Mouse (Mus musculus) embryo, embryonic 11.5 days (tissue): Measurements from ENCODE around the gene Cdkl5.
"Not testable (repeated sequence)": the region's sequence is repeated elsewhere in the genome, so short reads cannot be mapped to it uniquely, and the experiment has no call there.

Source experiments
- DNase-seq: peaks from one replicate; pipeline ENCODE4 v3.0.0-alpha.2; 2012; ENCODE audit warnings: low read depth, low spot score

Cdkl5 gene

DNA sequence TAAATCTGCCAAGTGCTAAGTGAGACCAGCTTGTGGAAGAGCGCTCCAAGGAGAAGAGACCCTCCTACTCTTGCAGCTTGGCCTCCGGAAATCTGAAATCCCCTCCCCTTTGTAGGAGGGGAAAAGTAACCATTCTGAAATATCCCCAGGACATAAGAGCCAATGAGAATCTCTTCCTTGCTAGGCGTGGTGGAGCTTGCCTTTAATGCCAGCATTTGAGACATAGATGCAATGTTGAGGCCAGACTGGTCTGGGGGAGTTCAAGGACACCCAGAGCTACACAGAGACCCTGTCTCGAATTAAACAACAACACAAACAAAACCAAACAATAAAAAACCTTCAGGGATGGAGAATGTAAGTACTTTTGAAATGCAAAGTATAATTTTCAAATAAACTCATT, 87.6 kb downstream of the Cdkl5 start, which contains the start of gene Gja6:
TSS of gene Gja6 (minus strand) at position 101 of the 400 bp plus-strand sequence.
- DNase-seq = no peak

DNA sequence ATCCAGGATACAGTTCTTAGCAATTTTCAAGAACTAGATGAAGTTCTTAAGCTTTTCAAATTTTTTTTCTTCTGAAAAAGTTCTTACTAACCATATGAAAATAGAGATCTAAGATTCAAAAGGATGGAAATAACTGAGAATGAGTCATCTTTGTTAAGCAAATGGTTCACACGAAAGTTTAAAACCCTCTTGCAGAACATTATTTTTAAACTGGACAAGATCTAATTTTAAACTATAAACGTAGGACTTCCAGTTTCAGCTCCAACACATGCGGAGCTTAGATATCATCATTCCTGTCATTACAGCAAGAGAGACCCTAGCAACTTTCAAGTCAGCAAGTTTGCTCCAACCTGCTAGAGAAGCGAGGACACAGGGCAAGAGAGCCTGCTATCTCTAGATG, 88.0 kb downstream of the Cdkl5 start:
- DNase-seq = no peak

DNA sequence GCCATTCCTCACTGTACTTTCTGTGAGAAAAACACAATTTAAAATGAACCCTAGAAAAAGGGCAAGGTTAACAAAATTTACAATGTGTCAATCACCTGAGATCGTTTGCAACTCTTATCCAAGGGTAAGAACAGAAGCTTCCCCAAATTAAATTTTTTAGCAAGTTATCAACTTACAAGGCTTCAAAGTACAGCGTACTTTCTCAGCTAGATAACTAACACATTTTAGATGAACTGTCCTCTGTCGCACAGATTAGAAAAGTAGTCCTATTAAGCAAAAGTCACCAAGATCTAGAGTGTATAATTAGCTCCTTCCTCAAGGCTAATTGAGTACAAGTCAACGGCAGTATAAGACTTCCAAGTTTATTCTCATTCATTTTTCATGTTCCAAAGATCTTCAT, 88.6 kb downstream of the Cdkl5 start:
- DNase-seq = no peak

DNA sequence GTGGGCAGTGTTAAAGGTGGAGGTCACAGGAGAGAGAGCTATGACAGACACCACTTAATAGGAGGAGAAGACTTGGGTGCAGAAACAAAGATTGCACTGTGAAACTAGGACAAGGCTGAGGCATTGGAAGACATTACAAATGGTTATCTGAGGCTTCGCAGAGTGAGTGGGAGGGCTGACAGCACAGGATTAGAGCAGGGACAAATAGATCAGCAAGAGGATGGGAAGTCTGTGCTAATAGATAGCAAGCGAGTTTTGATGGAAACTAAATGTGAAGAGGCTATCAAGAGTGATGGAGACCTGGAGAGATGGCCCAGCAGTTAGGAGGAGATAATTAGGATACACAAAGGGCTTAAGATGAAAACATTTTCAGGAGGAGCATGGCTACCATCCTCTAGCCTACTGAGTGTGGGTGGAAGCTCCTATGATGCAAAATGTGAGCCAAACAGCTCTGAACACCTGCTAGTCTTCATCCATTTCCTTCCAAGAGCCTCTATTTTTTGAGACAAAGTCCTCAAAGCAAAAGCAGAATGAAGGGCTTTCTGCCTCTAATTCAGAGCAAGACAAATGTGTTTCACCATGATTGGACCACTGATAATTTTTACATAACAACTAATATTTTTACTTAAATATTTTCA, 89.3 kb downstream of the Cdkl5 start:
- DNase-seq = no peak

DNA sequence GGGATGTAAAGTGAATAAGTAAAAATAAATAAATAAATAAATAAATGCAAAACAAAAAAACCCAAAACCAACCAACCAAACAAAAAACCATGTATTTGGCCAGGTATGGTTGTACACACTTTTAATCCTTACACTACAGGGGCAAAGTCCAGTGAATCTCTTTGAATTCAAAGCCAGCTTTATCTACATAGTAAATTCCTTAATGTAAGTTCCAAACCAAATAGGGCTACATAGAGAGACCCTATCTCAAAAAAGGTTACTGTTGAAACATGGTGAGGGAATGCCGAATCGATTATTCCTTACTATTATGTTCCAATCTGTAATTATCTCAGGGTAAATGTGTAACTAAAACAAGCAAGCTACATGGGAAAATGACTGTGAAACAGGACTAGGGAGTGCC, 93.4 kb downstream of the Cdkl5 start:
- DNase-seq = no peak

DNA sequence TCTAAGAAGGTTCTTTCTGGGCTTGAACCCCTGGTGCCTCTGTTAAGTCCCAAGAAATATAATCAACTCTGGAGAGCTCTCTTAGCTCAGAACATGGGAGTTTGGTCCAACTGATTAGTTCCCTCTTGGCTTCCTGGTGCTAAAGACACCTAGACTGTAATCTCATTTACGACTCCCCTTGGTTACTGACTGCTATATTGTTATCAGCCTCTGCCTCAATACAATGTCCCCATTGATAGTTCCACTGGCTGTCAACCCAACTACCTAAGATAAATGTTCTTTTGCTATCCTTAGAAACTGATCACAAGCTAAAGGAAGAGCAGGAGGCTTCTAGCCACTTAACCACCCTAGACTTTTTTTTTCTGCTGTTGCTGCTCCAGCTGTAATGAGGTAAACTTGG, 102.4 kb downstream of the Cdkl5 start:
- no peak for DNase-seq

DNA sequence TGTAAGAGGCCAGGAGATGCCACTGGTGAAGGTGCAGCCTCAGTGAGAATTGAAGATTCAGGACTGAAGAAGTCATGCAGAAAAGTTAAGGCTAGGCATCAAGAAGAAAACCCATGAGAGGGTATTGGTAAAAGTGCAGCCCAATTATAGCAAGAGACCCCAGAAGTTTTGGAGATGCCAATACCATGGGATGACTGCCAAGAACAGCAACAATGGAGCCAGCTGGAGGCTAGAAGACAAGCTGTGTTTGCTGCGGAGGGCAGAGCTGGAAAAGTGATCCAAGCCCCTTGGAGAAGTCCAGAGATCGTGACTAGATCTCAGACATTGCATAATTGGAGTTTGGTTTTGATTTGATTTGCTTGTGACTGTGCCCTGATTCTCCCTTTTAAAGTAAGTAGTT, 108.2 kb downstream of the Cdkl5 start:
- DNase-seq = no peak

DNA sequence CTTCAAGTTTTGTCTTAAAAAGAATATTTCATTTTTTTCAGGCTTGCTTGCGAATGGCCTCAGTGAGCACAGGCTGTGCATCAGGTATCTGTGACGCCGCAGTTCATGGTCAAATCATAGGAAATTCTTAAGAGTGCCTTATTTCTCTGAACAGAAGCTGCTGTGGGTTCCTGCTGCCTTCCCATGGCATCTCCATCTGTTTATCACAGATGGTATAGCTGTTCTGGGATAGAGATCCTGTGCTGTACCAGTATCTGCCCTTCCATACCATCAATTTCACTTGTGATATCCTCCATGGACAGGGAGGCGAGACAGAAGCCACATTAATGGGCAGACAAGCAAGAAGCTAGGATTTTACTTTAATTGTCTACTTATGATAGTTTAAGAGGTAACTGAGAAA, 127.9 kb downstream of the Cdkl5 start:
- DNase-seq = no peak

DNA sequence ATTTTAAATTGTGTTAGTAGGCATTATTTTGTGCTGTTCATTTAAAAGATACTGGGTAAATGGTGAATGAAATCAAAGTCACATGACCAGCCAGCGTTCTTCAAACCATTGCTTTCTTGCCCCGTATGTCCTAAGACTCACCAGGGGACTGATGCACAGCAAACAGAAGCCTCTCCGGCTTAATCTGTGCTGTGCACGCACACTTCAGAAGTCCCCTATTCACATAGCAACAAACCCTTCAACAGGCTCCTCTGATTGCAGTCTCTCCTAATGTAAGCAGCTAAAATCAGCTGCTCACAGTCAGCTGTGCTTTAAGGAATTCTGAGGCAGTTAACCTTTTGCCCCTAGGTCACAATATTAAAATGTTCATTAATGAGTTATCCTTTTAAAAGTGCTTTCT, 129.5 kb downstream of the Cdkl5 start:
- no peak for DNase-seq

DNA sequence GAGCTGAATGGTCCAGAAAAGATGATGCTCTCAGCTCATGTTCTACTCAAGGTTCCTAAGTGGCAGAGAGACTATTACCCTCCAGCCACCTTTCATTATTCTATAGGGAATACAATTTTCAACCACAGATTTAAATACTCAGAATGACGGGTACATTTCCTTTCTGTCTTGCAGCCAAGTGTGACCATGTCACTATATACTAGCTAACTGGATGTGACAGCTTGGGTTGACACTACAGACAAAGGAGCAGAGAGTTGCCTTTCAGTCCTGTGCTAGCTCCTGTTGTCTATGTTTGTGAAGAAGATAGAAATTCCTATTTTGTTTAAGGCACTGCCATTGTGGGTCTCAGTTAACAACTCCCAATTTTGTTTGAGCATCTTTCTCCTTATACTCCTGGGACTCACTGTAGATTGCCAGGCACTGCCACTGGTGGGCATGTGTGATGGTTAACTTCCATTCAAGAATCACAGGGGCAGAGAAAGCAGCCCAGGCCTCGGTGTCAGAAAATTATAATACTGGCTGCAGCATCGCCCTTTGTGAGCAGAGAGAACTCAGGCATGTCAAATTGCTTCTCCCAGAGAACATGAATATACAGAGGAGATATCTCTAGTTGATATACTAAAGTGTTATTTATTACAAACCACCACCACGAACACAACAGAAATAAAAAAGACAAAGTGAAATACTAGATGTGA, 130.7 kb downstream of the Cdkl5 start:
- no peak for DNase-seq

DNA sequence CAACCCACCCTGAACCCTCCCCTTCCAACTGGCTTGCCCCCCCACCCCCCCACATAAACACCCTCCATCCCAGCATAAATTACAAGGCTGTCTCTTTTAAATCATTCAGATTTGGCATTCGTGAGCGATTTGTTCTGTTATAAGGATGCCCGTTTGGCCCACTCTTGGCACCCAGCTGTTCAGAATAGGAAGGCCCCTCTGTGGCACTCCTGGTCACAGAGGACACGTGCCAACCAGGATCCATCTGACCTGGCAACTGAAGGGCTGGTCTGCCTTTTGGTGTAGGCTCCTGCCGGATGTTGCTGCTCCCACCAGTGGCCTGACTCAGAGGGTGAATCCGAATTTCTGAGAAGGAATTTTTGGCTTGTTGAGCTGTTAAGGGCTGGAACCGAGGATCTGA, 186.3 kb downstream of the Cdkl5 start:
- DNase-seq = no peak

DNA sequence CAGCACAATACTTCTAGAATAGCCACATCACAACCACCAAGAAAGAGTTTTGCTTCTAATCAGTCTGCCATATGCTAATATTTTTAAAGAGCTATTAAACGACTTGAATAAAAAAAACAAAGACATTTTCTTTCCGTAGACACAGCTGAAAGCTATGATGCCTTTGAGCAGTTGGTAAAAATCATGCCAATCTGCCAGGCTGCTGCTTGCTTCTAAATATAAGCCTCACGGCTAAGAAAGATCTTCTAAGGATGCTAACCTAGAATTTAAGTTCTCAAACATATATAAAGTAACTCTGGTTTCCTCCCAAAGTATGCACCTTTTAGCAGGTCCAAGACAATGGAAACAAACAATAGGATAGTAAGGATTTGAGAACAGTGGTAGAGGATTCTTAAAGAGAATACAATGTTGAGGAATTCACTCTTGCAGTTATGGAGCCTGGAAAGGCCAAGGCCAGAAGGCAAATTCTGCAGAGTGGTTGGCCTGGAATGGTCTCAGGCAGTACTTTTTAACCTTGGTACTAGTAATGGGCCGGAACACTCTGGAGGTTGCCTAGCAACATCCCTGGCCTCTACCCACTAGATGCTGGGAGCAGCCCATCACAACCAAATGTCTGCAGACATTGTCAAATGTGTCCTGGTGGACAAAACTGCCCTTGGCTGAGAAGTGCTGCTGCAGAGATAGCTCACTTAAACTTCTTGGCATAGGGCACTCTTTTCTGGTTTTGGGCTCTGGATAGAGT, 189.9 kb downstream of the Cdkl5 start:
- DNase-seq = no peak

DNA sequence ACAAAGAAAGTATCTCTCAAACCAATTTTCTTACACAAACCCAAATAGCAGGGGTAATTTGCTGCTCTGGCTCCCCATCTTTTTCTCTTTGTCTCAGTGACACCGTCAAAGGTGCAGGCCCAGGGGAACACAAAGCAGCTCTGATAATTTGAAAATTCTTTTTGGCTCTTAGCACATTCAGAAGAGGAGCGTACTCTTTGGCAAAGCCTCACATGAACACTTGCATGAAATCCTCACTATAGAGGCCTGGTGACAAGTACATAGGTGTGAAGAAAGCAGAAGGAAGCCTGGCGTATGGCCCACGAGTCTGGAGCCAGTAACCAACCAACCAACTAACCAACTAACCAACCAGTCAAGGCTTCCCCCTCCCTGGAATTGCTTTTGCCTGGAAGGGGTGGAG, 199.6 kb downstream of the Cdkl5 start:
- DNase-seq = no peak

DNA sequence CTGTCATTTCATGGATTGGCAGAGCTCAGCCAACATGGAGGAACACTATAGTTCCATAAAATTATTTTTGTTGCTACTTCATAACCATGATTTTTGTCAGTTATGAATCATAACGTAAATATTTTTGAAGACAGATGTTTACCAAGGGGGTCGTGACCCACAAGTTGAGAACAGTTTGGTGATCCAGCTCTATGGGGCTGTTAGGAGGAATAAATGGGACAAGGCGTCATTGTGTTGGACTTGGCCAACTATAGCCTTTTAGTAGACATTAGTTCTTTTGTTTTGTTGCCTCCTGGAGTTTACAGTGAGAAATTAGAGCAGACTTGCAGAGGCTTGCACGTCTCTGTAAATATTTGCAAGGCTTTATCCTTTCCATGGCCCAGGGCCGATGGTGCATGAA, 212.2 kb downstream of the Cdkl5 start:
- no peak for DNase-seq

DNA sequence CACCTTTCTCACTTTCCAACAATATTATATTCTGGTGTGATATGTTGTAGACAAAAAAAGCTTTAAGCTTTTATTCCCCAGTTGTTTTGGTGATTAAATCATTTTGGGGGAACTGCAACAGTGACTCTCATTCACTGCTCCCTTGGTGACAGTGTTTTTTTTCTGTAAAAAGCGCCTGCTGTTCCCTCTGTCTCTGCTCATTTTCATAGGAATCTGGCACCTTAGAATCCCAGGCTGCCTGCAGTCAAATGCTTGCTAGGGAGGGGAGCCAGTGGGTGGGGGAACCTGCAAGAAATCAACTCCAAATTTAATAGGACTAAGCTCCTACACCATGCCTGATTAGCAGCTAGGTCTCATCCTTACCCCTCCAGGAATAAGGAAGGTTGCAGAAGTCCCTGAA, 221.5 kb downstream of the Cdkl5 start:
- DNase-seq = no peak

DNA sequence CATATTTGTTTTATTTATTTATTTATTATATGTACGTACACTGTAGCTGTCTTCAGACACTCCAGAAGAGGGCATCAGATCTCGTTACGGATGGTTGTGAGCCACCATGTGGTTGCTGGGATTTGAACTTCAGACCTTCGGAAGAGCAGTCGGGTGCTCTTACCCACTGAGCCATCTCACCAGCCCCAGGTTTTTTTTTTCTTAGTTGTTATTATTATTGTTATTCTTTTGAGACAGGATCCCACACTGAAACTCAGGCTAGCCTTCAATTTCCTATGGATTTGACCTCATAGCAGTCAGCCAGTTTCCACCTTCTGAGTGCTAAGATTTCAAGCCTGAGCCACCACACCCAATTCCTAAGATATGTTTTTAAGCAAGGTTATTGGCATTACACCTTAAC, 224.9 kb downstream of the Cdkl5 start:
- DNase-seq = not testable (repeated sequence)

DNA sequence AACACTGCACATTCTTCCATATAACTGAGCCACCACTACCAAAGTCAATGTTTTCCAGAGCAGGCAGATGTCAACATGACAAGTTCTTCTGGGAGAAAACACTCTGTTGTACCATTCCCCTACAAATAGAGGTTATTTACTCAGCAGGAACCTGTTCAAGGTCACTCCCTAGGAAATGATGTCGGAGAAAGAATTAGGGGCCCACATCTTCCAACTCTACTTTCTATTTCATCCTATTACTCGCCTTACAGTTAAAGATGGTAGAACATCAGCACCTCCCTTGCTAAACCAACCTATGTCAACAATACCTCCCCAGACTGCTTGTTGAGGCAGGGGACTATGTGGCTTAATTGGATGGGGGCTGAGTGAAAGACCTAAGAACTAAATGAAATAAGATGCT, 226.8 kb downstream of the Cdkl5 start, which contains the start of gene Rs1:
TSS of gene Rs1 (plus strand) at position 301 of the 400 bp plus-strand sequence.
- no peak for DNase-seq

DNA sequence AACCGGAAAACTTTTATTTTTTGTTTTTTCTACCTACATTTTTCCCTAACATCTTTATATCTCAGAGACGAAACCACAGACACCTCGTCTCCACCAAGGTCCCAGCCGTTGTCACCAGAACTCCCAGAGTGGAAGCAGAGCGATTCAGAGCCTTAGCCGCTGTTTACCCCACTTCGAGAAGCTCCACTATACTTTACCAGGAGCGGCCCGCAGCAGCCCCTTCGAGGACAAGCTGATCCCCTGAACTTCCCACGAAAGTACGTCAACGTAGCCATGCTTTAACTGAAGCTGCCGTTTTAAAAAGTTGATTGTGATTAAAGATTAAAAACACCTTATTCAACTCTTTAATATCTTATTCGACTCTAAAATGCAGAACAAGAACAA, 228.3 kb downstream of the Cdkl5 start:
- DNase-seq = no peak

DNA sequence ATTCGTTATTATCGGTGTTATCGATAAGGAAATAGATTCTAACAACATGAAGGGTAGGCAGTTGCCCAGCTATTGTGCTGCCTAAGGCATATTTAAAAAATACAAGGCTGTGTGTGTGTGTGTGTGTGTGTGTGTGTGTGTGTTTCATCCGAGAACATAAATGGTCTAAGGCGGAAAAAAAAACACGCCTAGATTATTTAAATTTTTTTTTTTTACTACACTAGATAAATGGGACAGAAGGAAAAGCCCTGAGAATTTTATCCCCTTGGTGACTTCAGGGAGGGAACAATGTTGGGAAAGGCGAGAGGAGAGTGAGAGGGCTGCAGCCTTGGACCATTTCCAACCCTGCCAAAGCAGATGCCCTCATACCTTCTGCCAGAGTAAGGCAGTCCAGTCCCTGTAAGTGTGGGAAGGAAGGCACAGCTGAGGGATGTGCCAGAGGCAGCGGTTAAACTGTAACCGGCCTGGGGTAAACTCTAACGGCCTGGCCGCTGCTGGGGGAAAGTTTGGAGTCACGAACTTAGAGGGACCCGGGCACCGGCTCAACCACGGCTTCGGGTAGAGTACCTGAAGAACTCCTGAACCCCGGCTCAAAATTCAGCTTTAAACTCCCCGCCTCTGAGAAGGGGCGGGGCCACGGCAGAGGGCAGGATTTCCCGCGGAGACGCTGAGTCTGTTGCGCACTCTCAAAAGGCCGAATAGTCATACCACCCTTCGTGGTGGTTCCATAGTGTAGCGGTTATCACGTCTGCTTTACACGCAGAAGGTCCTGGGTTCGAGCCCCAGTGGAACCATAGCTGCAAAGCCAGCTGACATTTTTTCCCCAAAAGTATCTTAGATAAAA, 228.9 kb downstream of the Cdkl5 start:
- peak; percentile 73 for DNase-seq

DNA sequence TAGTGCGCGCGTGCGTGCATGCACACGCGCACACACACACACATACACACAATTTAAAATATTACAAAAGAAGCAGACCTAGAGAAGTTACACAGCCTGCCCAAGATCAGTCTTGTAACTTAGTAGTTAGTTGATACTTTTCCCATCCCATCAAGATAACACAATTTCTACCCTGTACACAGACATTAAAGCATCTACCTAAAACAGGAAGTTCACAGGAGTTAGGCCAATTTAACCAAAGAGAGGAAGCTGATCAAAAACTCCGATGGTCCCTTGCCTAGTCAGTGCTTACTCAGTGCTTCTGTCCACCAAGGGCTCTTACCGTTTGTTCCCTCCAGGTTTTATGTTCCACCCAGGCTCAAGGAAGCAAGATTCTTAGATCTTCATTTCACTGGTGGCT, 243.7 kb downstream of the Cdkl5 start:
- no peak for DNase-seq

DNA sequence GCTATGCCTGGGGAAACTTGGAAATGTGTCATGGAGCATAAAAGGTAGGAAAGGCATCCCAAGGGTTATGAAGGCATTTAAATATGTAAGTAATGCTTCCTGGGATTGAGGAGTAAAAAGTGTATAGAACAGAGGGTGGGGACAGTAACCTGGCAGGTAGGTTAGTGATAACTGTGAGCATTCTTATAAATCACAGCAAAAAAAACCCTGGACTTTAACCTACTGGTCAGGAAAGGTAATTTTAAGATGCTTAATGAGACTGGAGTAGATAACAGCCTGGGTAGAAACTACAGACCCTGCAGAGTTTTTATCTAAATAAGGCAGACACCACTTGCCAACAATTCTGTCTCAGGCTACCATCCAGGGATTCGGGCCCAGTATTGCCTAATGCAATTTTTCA, 245.9 kb downstream of the Cdkl5 start:
- DNase-seq = no peak

DNA sequence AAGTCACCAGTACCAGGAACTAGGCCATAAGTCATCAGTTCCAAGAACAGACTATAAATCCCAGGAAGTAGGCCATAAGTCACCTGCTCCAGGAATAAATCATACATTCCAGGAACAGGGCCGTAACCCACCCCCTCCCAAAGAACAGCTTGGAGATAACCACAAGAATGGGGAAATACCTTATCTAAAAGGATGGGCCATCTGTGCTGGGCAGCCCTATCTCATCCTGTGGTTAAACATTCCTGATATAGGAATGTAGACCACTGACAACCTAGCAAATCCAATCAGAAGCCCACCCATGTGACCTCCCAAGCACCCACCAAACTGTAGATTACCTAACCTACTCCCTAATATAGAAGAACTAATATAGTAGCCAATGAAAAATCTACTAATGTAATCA, 249.1 kb downstream of the Cdkl5 start:
- no peak for DNase-seq
